Mouse (Mus musculus): ENCODE measurements around the gene 4930578C19Rik. TPM values are rescaled to one million over a fixed set of nuclear protein-coding genes. Genes with fewer than 3 reads are reported as not detected.

Gene 4930578C19Rik
- polyA plus RNA-seq (2015; fragmentation: Nextera tagmentation; extraction: Ambion mirVana), result 0.02 TPM in 1 of 2 replicates, not detected in the other

DNA sequence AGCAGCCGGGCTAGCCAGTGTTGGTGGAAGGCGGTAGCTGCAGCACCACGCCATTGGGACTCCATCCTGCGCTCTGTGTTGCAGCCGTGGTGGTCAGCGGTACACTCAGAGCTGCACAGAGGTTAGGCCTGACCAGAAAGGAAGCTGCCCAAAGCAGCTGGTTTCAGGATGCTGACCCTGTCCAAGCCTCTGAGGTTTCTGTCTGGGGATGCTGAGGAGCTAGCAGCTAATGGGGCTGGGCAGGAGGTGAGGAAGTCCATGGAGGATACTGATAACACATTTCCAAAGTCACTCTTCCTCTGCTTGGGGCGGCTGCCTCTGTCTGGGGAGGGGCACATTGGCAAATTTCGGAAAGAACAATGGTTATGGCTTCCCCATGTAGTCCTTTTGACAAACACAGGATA, at the start of gene 4930578C19Rik:
Gene 4930578C19Rik, minus strand, starts transcription at position 200 of the 404 bp plus-strand sequence.
- no peak within 1 kb of the TSS for H3K27ac ChIP-seq (ENCODE audit: low read length)
- no peaks in the 10 kb centered on the region for H3K27me3 ChIP-seq (ENCODE audit: control insufficient read depth, insufficient read depth, low read depth, low read length)
- H3K9ac ChIP-seq (ENCODE audit: low read depth, low read length), result no peak within 1 kb of the TSS
- no peak within 1 kb of the TSS for H3K4me2 ChIP-seq (ENCODE audit: low read depth, low read length)
- 41% methylated on average over 8 of the region's 8 CpGs for WGBS (ENCODE audit: insufficient replicate concordance)
- H3K4me3 ChIP-seq (ENCODE audit: low read depth, low read length), result no peak within 1 kb of the TSS
- no peaks in the 10 kb centered on the region for H3K9me3 ChIP-seq (replicated peaks; ENCODE audit: control insufficient read depth, low read length)
- H3K4me1 ChIP-seq (ENCODE audit: control insufficient read depth, low read depth, low read length), result no peaks in the 10 kb centered on the region
- no peaks in the 10 kb centered on the region for H3K36me3 ChIP-seq (ENCODE audit: control insufficient read depth, insufficient read depth)
- no peak for ATAC-seq (ENCODE audit: low read depth)

DNA sequence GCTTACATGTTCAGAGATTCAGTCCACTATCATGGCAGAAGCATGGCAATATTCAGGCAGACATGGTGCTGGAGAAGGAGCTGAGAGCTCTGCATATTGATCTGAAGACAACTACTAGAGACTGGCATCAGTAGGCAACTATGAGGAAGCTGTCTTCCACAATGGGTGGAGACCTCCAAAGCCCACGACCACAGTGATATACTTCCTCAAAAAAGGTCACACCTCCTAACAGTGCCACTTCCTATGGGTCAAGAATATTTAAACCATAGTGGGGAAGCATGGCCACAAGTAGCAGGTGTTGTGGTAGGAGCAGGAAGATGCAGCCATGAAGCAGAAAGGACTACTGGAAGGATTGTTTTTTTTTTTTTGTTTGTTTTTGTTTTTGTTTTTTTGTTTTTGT, 6.5 kb upstream of the 4930578C19Rik start:
- no peak for ATAC-seq (ENCODE audit: low read depth)
- H3K36me3 ChIP-seq (ENCODE audit: control insufficient read depth, insufficient read depth), result no peaks in the 10 kb centered on the region
- H3K4me3 ChIP-seq (ENCODE audit: low read depth, low read length), result no peak overlapping the region
- no peaks in the 10 kb centered on the region for H3K9me3 ChIP-seq (replicated peaks; ENCODE audit: control insufficient read depth, low read length)
- 11% methylated on average over 1 of the region's 1 CpGs for WGBS (ENCODE audit: insufficient replicate concordance)
- H3K9ac ChIP-seq (ENCODE audit: low read depth, low read length), result no peak overlapping the region
- H3K4me1 ChIP-seq (ENCODE audit: control insufficient read depth, low read depth, low read length), result no peaks in the 10 kb centered on the region
- no peaks in the 10 kb centered on the region for H3K27me3 ChIP-seq (ENCODE audit: control insufficient read depth, insufficient read depth, low read depth, low read length)
- no peak overlapping the region for H3K4me2 ChIP-seq (ENCODE audit: low read depth, low read length)
- no peak overlapping the region for H3K27ac ChIP-seq (ENCODE audit: low read length)

DNA sequence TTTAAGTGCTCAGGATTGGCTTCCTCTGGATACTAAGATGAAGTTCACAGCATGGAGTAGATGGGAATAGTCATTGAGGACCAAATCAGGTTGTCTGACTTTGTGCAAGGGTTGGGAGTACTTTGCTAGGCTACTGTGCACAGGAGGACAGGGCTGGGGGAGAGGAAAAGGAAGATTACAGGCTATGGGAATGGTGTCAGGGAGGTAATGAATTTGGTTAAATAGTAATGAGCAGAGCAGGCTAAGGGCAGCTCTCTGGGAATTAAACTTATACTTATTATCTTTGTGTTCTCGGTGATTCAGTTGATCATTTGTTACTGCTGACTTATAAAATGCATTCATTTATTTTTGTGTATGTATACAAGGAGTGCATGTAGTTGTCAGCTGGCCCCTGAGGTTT, 1.7 kb upstream of the 4930578C19Rik start:
- no peaks in the 10 kb centered on the region for H3K27me3 ChIP-seq (ENCODE audit: control insufficient read depth, insufficient read depth, low read depth, low read length)
- WGBS (ENCODE audit: insufficient replicate concordance), result 56% methylated on average over 1 of the region's 1 CpGs
- H3K4me2 ChIP-seq (ENCODE audit: low read depth, low read length), result no peak overlapping the region
- no peaks in the 10 kb centered on the region for H3K9me3 ChIP-seq (replicated peaks; ENCODE audit: control insufficient read depth, low read length)
- ATAC-seq (ENCODE audit: low read depth), result no peak
- H3K9ac ChIP-seq (ENCODE audit: low read depth, low read length), result no peak overlapping the region
- no peak overlapping the region for H3K4me3 ChIP-seq (ENCODE audit: low read depth, low read length)
- no peaks in the 10 kb centered on the region for H3K36me3 ChIP-seq (ENCODE audit: control insufficient read depth, insufficient read depth)
- no peaks in the 10 kb centered on the region for H3K4me1 ChIP-seq (ENCODE audit: control insufficient read depth, low read depth, low read length)
- no peak overlapping the region for H3K27ac ChIP-seq (ENCODE audit: low read length)

DNA sequence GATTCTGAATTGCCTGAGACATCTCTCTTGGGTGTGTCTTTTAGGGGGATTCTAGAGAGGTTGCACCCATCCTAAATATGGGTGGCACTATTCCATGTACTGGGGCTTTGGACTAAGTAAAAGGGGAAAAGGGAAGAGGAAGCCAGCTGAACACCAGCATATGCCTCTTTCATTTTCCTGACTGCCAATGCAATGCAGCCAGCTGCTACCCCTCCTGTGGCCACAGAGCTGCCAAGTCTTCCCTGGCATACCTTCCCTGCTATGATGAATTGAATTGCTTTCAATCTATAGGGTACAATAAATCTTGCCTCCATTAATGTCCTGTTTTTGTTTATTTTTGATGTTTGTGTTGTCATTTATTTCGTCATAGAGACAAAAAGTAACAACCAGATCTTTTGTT, 9.6 kb downstream of the 4930578C19Rik start:
- H3K27ac ChIP-seq (ENCODE audit: low read length), result no peak overlapping the region
- H3K27me3 ChIP-seq (ENCODE audit: control insufficient read depth, insufficient read depth, low read depth, low read length), result no peaks in the 10 kb centered on the region
- ATAC-seq (ENCODE audit: low read depth), result no peak
- H3K9ac ChIP-seq (ENCODE audit: low read depth, low read length), result no peak overlapping the region
- H3K4me3 ChIP-seq (ENCODE audit: low read depth, low read length), result no peak overlapping the region
- 25% methylated on average over 1 of the region's 1 CpGs for WGBS (ENCODE audit: insufficient replicate concordance)
- no peaks in the 10 kb centered on the region for H3K36me3 ChIP-seq (ENCODE audit: control insufficient read depth, insufficient read depth)
- H3K9me3 ChIP-seq (replicated peaks; ENCODE audit: control insufficient read depth, low read length), result no peaks in the 10 kb centered on the region
- H3K4me1 ChIP-seq (ENCODE audit: control insufficient read depth, low read depth, low read length), result no peaks in the 10 kb centered on the region
- no peak overlapping the region for H3K4me2 ChIP-seq (ENCODE audit: low read depth, low read length)

DNA sequence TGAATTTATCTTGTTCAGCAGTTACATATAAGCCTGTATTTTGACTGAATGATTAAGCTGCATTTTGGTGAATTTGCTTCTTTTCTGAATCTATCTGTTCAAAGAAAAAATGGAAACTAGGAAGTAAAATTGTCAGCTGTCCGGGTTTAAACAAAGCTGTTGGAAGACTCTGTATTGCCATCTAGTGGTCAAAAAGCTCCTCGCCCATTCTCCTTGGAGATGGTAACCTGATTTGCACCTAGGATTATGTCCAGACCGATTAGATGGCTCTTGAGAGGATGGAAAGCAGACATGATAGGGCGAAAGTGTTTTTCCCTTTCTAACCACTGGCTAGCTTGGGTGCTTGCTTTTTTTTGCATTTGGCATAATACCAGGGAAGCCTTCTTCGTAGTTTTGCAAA, 19.1 kb downstream of the 4930578C19Rik start:
- 24% methylated on average over 5 of the region's 5 CpGs for WGBS (ENCODE audit: insufficient replicate concordance)
- no peaks in the 10 kb centered on the region for H3K36me3 ChIP-seq (ENCODE audit: control insufficient read depth, insufficient read depth)
- no peak overlapping the region for H3K4me3 ChIP-seq (ENCODE audit: low read depth, low read length)
- no peaks in the 10 kb centered on the region for H3K4me1 ChIP-seq (ENCODE audit: control insufficient read depth, low read depth, low read length)
- H3K27me3 ChIP-seq (ENCODE audit: control insufficient read depth, insufficient read depth, low read depth, low read length), result no peaks in the 10 kb centered on the region
- no peak for ATAC-seq (ENCODE audit: low read depth)
- H3K27ac ChIP-seq (ENCODE audit: low read length), result no peak overlapping the region
- H3K9me3 ChIP-seq (replicated peaks; ENCODE audit: control insufficient read depth, low read length), result no peaks in the 10 kb centered on the region
- H3K4me2 ChIP-seq (ENCODE audit: low read depth, low read length), result no peak overlapping the region
- H3K9ac ChIP-seq (ENCODE audit: low read depth, low read length), result no peak overlapping the region

DNA sequence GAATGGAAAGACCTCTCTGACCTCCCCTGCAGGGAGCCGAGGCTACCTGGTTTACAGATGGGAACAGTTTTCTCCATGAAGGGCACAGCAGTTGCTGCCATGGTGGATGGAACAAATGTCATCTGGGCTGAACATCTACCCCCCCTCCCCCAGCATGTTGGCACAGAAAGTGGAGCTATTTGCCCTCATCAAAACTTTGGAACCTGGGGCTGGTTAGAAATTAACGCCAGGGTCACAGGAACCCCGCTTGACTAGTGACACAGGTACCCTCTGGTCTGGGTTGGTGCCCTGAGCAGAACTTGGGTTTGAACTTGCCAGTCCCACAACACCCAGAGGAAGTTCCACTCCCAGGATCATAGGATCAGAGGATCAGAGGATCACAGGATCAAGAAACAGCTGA, 35.7 kb downstream of the 4930578C19Rik start:
- Histone ChIP-seq H3K9ac (ENCODE audit: low read depth, low read length) (no peak overlapping the region), H3K36me3 (ENCODE audit: control insufficient read depth, insufficient read depth) (no peaks in the 10 kb centered on the region), H3K4me3 (ENCODE audit: low read depth, low read length) (no peak overlapping the region), H3K27me3 (ENCODE audit: control insufficient read depth, insufficient read depth, low read depth, low read length) (no peaks in the 10 kb centered on the region), H3K4me1 (ENCODE audit: control insufficient read depth, low read depth, low read length) (no peaks in the 10 kb centered on the region), H3K9me3 (replicated peaks; ENCODE audit: control insufficient read depth, low read length) (no peaks in the 10 kb centered on the region), H3K4me2 (ENCODE audit: low read depth, low read length) (no peak overlapping the region), H3K27ac (ENCODE audit: low read length) (no peak overlapping the region)
- 72% methylated on average over 3 of the region's 3 CpGs for WGBS (ENCODE audit: insufficient replicate concordance)
- no peak for ATAC-seq (ENCODE audit: low read depth)

DNA sequence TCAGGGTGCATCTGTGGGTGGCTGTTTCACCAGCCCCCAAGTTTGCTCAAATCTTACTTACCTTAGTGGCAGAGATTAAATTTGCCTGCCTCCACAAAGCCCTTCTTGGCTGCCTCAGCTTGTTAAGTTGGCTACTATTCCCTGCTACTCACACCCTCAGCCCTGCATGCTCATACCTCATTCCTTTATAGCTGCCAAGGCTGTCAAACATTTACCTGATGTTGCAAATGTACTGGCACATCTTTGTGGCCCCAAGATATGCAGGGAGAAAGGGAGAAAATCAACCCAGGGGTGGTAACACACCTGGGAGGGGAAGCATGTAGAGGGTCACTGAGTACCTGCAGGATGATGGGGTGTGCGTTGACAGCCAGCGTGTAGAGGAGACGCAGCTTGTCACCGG, 38.0 kb downstream of the 4930578C19Rik start:
- Histone ChIP-seq H3K27ac (ENCODE audit: low read length) (no peak overlapping the region), H3K9me3 (replicated peaks; ENCODE audit: control insufficient read depth, low read length) (no peaks in the 10 kb centered on the region), H3K27me3 (ENCODE audit: control insufficient read depth, insufficient read depth, low read depth, low read length) (no peaks in the 10 kb centered on the region), H3K9ac (ENCODE audit: low read depth, low read length) (no peak overlapping the region), H3K4me3 (ENCODE audit: low read depth, low read length) (no peak overlapping the region), H3K4me1 (ENCODE audit: control insufficient read depth, low read depth, low read length) (no peaks in the 10 kb centered on the region), H3K4me2 (ENCODE audit: low read depth, low read length) (no peak overlapping the region), H3K36me3 (ENCODE audit: control insufficient read depth, insufficient read depth) (no peaks in the 10 kb centered on the region)
- 80% methylated on average over 4 of the region's 4 CpGs for WGBS (ENCODE audit: insufficient replicate concordance)
- ATAC-seq (ENCODE audit: low read depth), result no peak

DNA sequence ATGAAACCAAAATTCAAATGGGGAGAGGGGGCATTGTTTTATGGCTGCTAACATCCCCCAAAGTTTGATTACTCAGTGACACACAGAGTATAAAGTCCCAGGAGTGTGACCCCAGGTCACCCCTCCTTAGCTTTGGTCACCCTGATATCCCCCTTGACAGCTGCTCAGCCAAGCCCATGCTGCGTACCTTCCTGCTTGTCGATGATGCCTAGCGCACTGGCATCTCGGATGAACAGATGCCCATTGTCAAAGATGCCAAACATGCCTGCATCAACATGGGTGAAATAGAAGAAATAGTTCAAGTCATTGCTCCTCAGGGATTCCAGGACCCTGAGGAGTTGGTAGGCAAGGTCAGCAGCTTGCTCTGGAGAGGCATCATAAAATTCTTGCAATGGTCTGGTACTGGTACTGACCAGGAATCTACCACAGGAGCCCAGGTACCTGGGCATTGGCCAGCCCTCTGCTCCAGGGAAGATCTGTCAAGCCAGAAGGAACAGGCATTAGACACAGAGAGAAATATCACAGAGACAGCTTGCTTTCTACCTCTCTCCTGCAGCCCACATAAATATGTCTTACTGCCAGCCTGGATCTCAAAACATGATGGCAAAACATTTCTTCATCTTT, 40.9 kb downstream of the 4930578C19Rik start:
- ATAC-seq (ENCODE audit: low read depth), result no peak
- Histone ChIP-seq H3K4me2 (ENCODE audit: low read depth, low read length) (no peak overlapping the region), H3K36me3 (ENCODE audit: control insufficient read depth, insufficient read depth) (no peaks in the 10 kb centered on the region), H3K27ac (ENCODE audit: low read length) (no peak overlapping the region), H3K9me3 (replicated peaks; ENCODE audit: control insufficient read depth, low read length) (no peaks in the 10 kb centered on the region), H3K4me1 (ENCODE audit: control insufficient read depth, low read depth, low read length) (no peaks in the 10 kb centered on the region), H3K4me3 (ENCODE audit: low read depth, low read length) (no peak overlapping the region), H3K27me3 (ENCODE audit: control insufficient read depth, insufficient read depth, low read depth, low read length) (no peaks in the 10 kb centered on the region), H3K9ac (ENCODE audit: low read depth, low read length) (no peak overlapping the region)
- WGBS (ENCODE audit: insufficient replicate concordance), result 74% methylated on average over 4 of the region's 4 CpGs

DNA sequence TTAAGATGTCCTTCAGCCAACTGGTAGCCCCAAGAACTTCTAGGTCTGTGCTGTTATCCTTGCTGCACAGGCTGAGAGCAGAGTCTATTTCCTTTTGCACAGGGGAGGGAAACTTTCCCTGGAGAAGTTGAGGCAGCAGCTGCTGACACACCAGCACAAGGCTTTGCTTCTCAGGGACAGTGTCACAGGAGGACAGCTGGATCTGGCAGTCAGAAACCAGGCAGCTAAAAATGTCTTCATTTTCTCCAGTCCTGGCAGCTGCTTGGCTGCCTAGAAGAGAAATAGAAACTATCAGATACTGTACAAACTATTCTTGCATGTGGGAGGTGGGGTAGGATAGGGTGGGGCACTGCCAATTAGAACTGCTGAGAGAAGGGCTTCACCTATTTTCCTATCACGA, 42.2 kb downstream of the 4930578C19Rik start:
- ATAC-seq (ENCODE audit: low read depth), result no peak
- WGBS (ENCODE audit: insufficient replicate concordance), result 17% methylated on average over 1 of the region's 1 CpGs
- H3K27ac ChIP-seq (ENCODE audit: low read length), result no peak overlapping the region

More for the DNA sequence above, 42.2 kb downstream of the 4930578C19Rik start:
- Histone ChIP-seq H3K4me2 (ENCODE audit: low read depth, low read length) (no peak overlapping the region), H3K9ac (ENCODE audit: low read depth, low read length) (no peak overlapping the region), H3K9me3 (replicated peaks; ENCODE audit: control insufficient read depth, low read length) (no peaks in the 10 kb centered on the region), H3K4me1 (ENCODE audit: control insufficient read depth, low read depth, low read length) (no peaks in the 10 kb centered on the region), H3K4me3 (ENCODE audit: low read depth, low read length) (no peak overlapping the region), H3K36me3 (ENCODE audit: control insufficient read depth, insufficient read depth) (no peaks in the 10 kb centered on the region), H3K27me3 (ENCODE audit: control insufficient read depth, insufficient read depth, low read depth, low read length) (no peaks in the 10 kb centered on the region)
